Mouse (Mus musculus): ENCODE results near the gene Cntnap5a. TPM values are rescaled to one million over a fixed set of nuclear protein-coding genes. Genes with fewer than 3 reads are reported as not detected.

The Cntnap5a gene
- total and polyA plus RNA-seq, 3 experiments: not detected

- in situ Hi-C loops (cut with MboI; ENCODE audit: low pct_ligation_motif_present, low pct_unique_long_range_greater_than_20kb, low sequenced_read_pairs): no loop called here
- Histone ChIP-seq H3K4me2 (ENCODE audit: insufficient read depth, low read depth, poor library complexity, severe bottlenecking) (no peak overlapping the region), H3K27ac (ENCODE audit: insufficient read depth, low read depth) (no peak overlapping the region)
Observed at GRCm38 (mm10) chr1:116036894-116037293, 352.3 kb downstream of the Cntnap5a start.

GRCm38 (mm10) chr1:116044083-116044482 lies 359.5 kb downstream of the Cntnap5a start:
- dilution Hi-C loops (cut with MboI; ENCODE audit: extremely low pct_ligation_motif_present, extremely low pct_unique_long_range_greater_than_20kb, low sequenced_read_pairs): no loop called here
- no peak for TF ChIP-seq MAZ (IDR thresholded peaks at IDR 0.05; ENCODE audit: low read depth, low read length)
- TF ChIP-seq EP300 (IDR thresholded peaks at IDR 0.05; ENCODE audit: low read length): no peak
- no peak for TF ChIP-seq PAX5 (IDR thresholded peaks at IDR 0.05; ENCODE audit: low read length)
- no peak for TF ChIP-seq RCOR1 (conservative IDR thresholded peaks at IDR 0.05; ENCODE audit: low read depth, low read length)
- TF ChIP-seq USF2 (conservative IDR thresholded peaks at IDR 0.05; ENCODE audit: low read depth, low read length): no peak
- no peak for TF ChIP-seq HCFC1 (IDR thresholded peaks at IDR 0.05; ENCODE audit: low read depth, low read length)
- no peak for TF ChIP-seq GABPA (IDR thresholded peaks at IDR 0.05; ENCODE audit: insufficient replicate concordance, low read depth, low read length)
- TF ChIP-seq BHLHE40 (IDR thresholded peaks at IDR 0.05; ENCODE audit: low read depth, low read length): no peak
- TF ChIP-seq UBTF (IDR thresholded peaks at IDR 0.05; ENCODE audit: low read depth, low read length): no peak
- TF ChIP-seq IRF4 (IDR thresholded peaks at IDR 0.05; ENCODE audit: low read depth, low read length): no peak
- no peak for TF ChIP-seq SMC3 (IDR thresholded peaks at IDR 0.05; ENCODE audit: low read depth, low read length)
- TF ChIP-seq NELFE (IDR thresholded peaks at IDR 0.05; ENCODE audit: low read depth, low read length): no peak
- no peak for TF ChIP-seq MAX (IDR thresholded peaks at IDR 0.05; ENCODE audit: low read length)
- TF ChIP-seq ZKSCAN1 (IDR thresholded peaks at IDR 0.05; ENCODE audit: borderline replicate concordance, low read depth, low read length): no peak
- no peak for TF ChIP-seq USF1 (IDR thresholded peaks at IDR 0.05; ENCODE audit: low read depth, low read length)
- no peak for TF ChIP-seq E2F4 (IDR thresholded peaks at IDR 0.05; ENCODE audit: insufficient replicate concordance, low read depth, low read length)
- no peak for TF ChIP-seq POLR2A (IDR thresholded peaks at IDR 0.05; ENCODE audit: low read depth, low read length)
- TF ChIP-seq MYC (IDR thresholded peaks at IDR 0.05; ENCODE audit: low read depth, low read length): no peak
- no peak for TF ChIP-seq MXI1 (IDR thresholded peaks at IDR 0.05; ENCODE audit: low read depth, low read length)
- no peak for TF ChIP-seq JUND (conservative IDR thresholded peaks at IDR 0.05; ENCODE audit: low read depth, low read length)
- H3K4me2 ChIP-seq (ENCODE audit: insufficient read depth, low read depth, poor library complexity, severe bottlenecking): no peak overlapping the region
- no peaks in the 10 kb centered on the region for H3K27me3 ChIP-seq (replicated peaks)
- H3K27ac ChIP-seq (ENCODE audit: insufficient read depth, low read depth): no peak overlapping the region
- H3K4me3 ChIP-seq (replicated peaks in 1 of 3; ENCODE audit: low read depth in 2 of 3, low read length in 2 of 3, poor library complexity in 1 of 3): no peak overlapping the region
- H3K4me1 ChIP-seq (ENCODE audit: control insufficient read depth in 1 of 2, insufficient read depth in 2 of 2): no peaks in the 10 kb centered on the region
- H3K9ac ChIP-seq (ENCODE audit: insufficient read depth, low read depth): no peak overlapping the region
- H3K79me2 ChIP-seq (replicated peaks; ENCODE audit: control insufficient read depth, extremely low read depth, insufficient read depth, poor library complexity, severe bottlenecking): no peaks in the 10 kb centered on the region
- no peak for DNase-seq (ENCODE audit: extremely low read depth)
- in situ Hi-C loops (cut with MboI; ENCODE audit: low pct_ligation_motif_present, low pct_unique_long_range_greater_than_20kb, low sequenced_read_pairs): no loop called here
- H3K36me3 ChIP-seq (replicated peaks in 1 of 2; ENCODE audit: control insufficient read depth in 1 of 2, insufficient read depth in 1 of 2, low read length in 1 of 2): no peaks in the 10 kb centered on the region
- peaks cover 33% of the 10 kb centered on the region for H3K9me3 ChIP-seq (replicated peaks; ENCODE audit: low read length)

More at GRCm38 (mm10) chr1:116036894-116037293, 352.3 kb downstream of the Cntnap5a start:
- no peaks in the 10 kb centered on the region for H3K79me2 ChIP-seq (replicated peaks; ENCODE audit: control insufficient read depth, extremely low read depth, insufficient read depth, poor library complexity, severe bottlenecking)
- no peak overlapping the region for H3K4me3 ChIP-seq (replicated peaks in 1 of 3; ENCODE audit: low read depth in 2 of 3, low read length in 2 of 3, poor library complexity in 1 of 3)
- dilution Hi-C loops (cut with MboI; ENCODE audit: extremely low pct_ligation_motif_present, extremely low pct_unique_long_range_greater_than_20kb, low sequenced_read_pairs): no loop called here
- no peaks in the 10 kb centered on the region for H3K36me3 ChIP-seq (replicated peaks in 1 of 2; ENCODE audit: control insufficient read depth in 1 of 2, insufficient read depth in 1 of 2, low read length in 1 of 2)
- TF ChIP-seq CHD2 (IDR thresholded peaks at IDR 0.05; ENCODE audit: low read length) (no peak), MEF2A (IDR thresholded peaks at IDR 0.05; ENCODE audit: borderline replicate concordance, low read depth, low read length) (no peak), MAZ (IDR thresholded peaks at IDR 0.05; ENCODE audit: low read depth, low read length) (no peak), IRF4 (IDR thresholded peaks at IDR 0.05; ENCODE audit: low read depth, low read length) (no peak), SMC3 (IDR thresholded peaks at IDR 0.05; ENCODE audit: low read depth, low read length) (no peak), CTCF (conservative IDR thresholded peaks at IDR 0.05 in 1 of 2, IDR thresholded peaks at IDR 0.05 in 1 of 2; ENCODE audit: low read depth in 2 of 2, low read length in 2 of 2) (no peak), TBP (conservative IDR thresholded peaks at IDR 0.05; ENCODE audit: low read depth, low read length) (no peak)
- H3K27me3 ChIP-seq (replicated peaks): no peaks in the 10 kb centered on the region
- no peak for DNase-seq (ENCODE audit: extremely low read depth)
- H3K9ac ChIP-seq (ENCODE audit: insufficient read depth, low read depth): no peak overlapping the region
- no peaks in the 10 kb centered on the region for H3K4me1 ChIP-seq (ENCODE audit: control insufficient read depth in 1 of 2, insufficient read depth in 2 of 2)
- peaks cover 48% of the 10 kb centered on the region for H3K9me3 ChIP-seq (replicated peaks; ENCODE audit: low read length)
